Mouse (Mus musculus) liver, adult 2 months (tissue): ENCODE data around the gene Ibsp. TPM values are rescaled to one million over a fixed set of nuclear protein-coding genes. Genes with fewer than 3 reads are reported as not detected.

Experiments used
- DNase-seq: peaks from one replicate; pipeline ENCODE4 v3.0.0-alpha.2; 2011; ENCODE audit warnings: low read depth, low spot score; ENCODE audit errors: extremely low read depth
- H3K27ac ChIP-seq: fragments of 200-500 bp; replicated peaks from 2 replicates; pipeline ENCODE4 v1.5.1; 2012; ENCODE audit warnings: low read depth, mild to moderate bottlenecking, control low read depth, inconsistent platforms, low read length; ENCODE audit not compliant: insufficient read depth
- H3K27me3 ChIP-seq: fragments of 200-500 bp; 2 replicates; pipeline ENCODE4 v1.6.1; 2012; ENCODE audit warnings: mild to moderate bottlenecking, moderate library complexity, low read length, inconsistent platforms; ENCODE audit not compliant: control insufficient read depth, insufficient read depth
- H3K36me3 ChIP-seq: fragments of 200-500 bp; 2 replicates; pipeline ENCODE4 v1.6.1; 2012; ENCODE audit warnings: low read length, inconsistent platforms; ENCODE audit not compliant: control insufficient read depth, insufficient read depth
- H3K4me1 ChIP-seq: fragments of 200-500 bp; 2 replicates; pipeline ENCODE4 v1.6.1; 2011; ENCODE audit warnings: low read length; ENCODE audit not compliant: control insufficient read depth, insufficient read depth
- H3K4me3 ChIP-seq: fragments of 200-500 bp; 2 replicates; pipeline ENCODE4 v1.5.1; 2011; ENCODE audit warnings: low read depth, mild to moderate bottlenecking, control low read depth, low read length, moderate library complexity; ENCODE audit not compliant: insufficient read depth
- H3K79me2 ChIP-seq: fragments of 200-500 bp; 2 replicates; pipeline ENCODE4 v1.6.1; 2012; ENCODE audit warnings: inconsistent platforms, mild to moderate bottlenecking, low read length, moderate library complexity; ENCODE audit not compliant: control insufficient read depth, insufficient read depth
- H3K9ac ChIP-seq: fragments of 200-500 bp; 2 replicates; pipeline ENCODE4 v1.6.1; 2012; ENCODE audit warnings: low read depth, mild to moderate bottlenecking, control low read depth, inconsistent platforms, low read length
- CTCF ChIP-seq: fragments of 200-500 bp; IDR thresholded peaks from 2 replicates; pipeline ENCODE4 v1.5.1; 2011; ENCODE audit warnings: low read depth, low read length, control low read depth
- POLR2A ChIP-seq: fragments of 200-500 bp; IDR thresholded peaks from 2 replicates; pipeline ENCODE4 v1.6.1; 2011; ENCODE audit warnings: low read length, control low read depth; ENCODE audit not compliant: insufficient read depth; ENCODE audit errors: extremely low read depth
- WGBS: fragments of 180-500 bp; shearing (Covaris S2); methylation state at CpG from one replicate; pipeline ENCODE4 v1.1.7; 2018; 5-methylcytosine and 5-hydroxymethylcytosine counted together
- polyA plus RNA-seq: library from polyadenylated mRNA; depleted of rRNA; stranded (reverse); fragments of >200 nt; gene quantifications from 2 replicates; pipeline ENCODE4 v1.2.3, GENCODE M21; 2012
- total RNA-seq: library from RNA; depleted of rRNA; stranded (reverse); fragments of >200 nt; gene quantifications from 2 replicates; pipeline ENCODE4 v1.2.3, GENCODE M21; 2014

Gene Ibsp
- total and polyA plus RNA-seq, 2 experiments = not detected

DNA sequence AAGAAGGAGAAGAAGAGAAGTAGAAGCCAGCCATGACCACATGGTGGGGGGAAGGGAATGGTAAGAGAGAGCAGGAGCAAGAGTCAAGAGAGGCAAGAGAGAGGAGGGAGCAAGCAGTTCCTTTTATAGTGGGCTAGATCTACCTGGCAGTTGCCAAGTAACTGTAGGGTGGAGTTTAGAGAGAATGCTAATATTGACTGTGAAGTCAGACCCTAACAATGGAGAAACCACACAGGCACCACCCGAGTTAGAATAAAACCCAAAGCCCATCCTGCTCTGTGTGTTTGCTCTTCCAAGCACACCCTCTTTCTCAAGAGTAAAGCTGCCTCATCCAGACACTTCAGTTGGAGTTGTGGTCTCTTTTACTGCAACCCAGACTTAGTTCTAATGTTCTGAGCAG lies 15.1 kb downstream of the Ibsp start:
- no peaks in the 10 kb centered on the region for H3K36me3 ChIP-seq
- no peaks in the 10 kb centered on the region for H3K79me2 ChIP-seq
- no peak overlapping the region for H3K9ac ChIP-seq
- H3K4me1 ChIP-seq = no peaks in the 10 kb centered on the region
- no peak overlapping the region for H3K27ac ChIP-seq
- DNase-seq = no peak
- 37% methylated on average over 1 of the region's 1 CpGs for WGBS
- no peaks in the 10 kb centered on the region for H3K27me3 ChIP-seq
- no peak overlapping the region for H3K4me3 ChIP-seq
- TF ChIP-seq CTCF = no peak
- no peak for TF ChIP-seq POLR2A

DNA sequence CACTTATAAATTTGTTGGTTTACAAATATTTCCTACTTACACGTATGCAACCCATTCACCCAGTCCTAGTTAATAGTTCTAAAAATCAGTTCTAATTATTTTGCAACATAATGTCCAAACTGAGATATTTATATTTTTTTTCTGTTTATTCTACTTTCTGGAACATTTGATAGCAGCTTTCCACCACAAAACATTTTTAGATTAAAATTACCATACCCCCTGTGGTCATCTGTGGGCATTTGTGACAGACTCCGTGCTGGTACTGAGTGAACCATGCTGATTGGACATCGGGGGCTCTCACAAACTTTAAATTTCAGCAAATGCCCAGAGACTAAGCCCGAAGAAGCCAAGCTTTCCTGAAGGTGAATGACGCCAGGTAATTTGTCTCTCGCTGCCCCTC lies 26.1 kb downstream of the Ibsp start, which contains the start of gene Mepe:
Gene Mepe, plus strand, starts transcription at position 301 of the 400 bp plus-strand sequence.
- Histone ChIP-seq H3K4me1 (no peaks in the 10 kb centered on the region), H3K27ac (no peak within 1 kb of the TSS)

DNA sequence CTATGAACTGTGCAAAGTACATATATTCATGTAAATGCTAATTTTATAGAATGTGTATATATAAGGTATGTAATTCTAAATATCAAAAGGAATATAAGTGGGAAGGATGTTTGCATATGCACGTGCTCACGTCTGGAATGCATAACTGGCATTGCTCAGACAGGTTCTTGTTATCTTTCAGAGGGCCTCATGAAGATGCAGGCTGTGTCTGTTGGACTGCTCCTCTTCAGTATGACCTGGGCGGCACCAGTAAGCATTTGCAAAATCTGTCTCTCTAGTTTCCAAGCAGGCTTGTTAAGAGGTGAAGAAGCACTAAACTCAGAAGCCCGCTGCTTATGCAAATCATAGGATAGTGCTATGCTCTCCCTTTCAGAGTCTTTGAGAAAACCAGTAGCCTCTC lies 27.9 kb downstream of the Ibsp start:
- H3K9ac ChIP-seq = no peak overlapping the region
- TF ChIP-seq POLR2A (no peak), CTCF (no peak)
- 72% methylated on average over 4 of the region's 4 CpGs for WGBS
- no peak for DNase-seq
- no peaks in the 10 kb centered on the region; the same call in 1 of the 2 replicates for H3K27me3 ChIP-seq
- H3K4me1 ChIP-seq = no peaks in the 10 kb centered on the region
- no peak overlapping the region for H3K27ac ChIP-seq
- H3K79me2 ChIP-seq = no peaks in the 10 kb centered on the region; the same call in 1 of the 2 replicates
- no peak overlapping the region for H3K4me3 ChIP-seq
- no peaks in the 10 kb centered on the region for H3K36me3 ChIP-seq

More for the DNA sequence above, 26.1 kb downstream of the Ibsp start, which contains the start of gene Mepe:
- DNase-seq = no peak
- Histone ChIP-seq H3K36me3 (no peaks in the 10 kb centered on the region), H3K9ac (no peak within 1 kb of the TSS), H3K4me3 (no peak within 1 kb of the TSS), H3K27me3 (no peaks in the 10 kb centered on the region), H3K79me2 (no peaks in the 10 kb centered on the region)
- 89% methylated on average over 6 of the region's 6 CpGs for WGBS
- TF ChIP-seq POLR2A (no peak), CTCF (no peak)

- no peaks in the 10 kb centered on the region; the same call in 1 of the 2 replicates for H3K27me3 ChIP-seq
- no peak overlapping the region for H3K9ac ChIP-seq
- no peak for DNase-seq
- TF ChIP-seq POLR2A (no peak), CTCF (no peak)
- no peaks in the 10 kb centered on the region; the same call in 1 of the 2 replicates for H3K79me2 ChIP-seq
- H3K27ac ChIP-seq = no peak overlapping the region
- 77% methylated on average over 8 of the region's 8 CpGs for WGBS
- H3K4me1 ChIP-seq = no peaks in the 10 kb centered on the region
- no peak overlapping the region for H3K4me3 ChIP-seq
- no peaks in the 10 kb centered on the region for H3K36me3 ChIP-seq
Measured at GRCm38 (mm10) chr5:104327389-104327788, 28.4 kb downstream of the Ibsp start.

- H3K4me3 ChIP-seq = no peak overlapping the region
- H3K9ac ChIP-seq = no peak overlapping the region
- H3K4me1 ChIP-seq = no peaks in the 10 kb centered on the region
- DNase-seq = no peak
- H3K27me3 ChIP-seq = no peaks in the 10 kb centered on the region; the same call in 1 of the 2 replicates
- no peaks in the 10 kb centered on the region; the same call in 1 of the 2 replicates for H3K79me2 ChIP-seq
- H3K36me3 ChIP-seq = no peaks in the 10 kb centered on the region
- TF ChIP-seq POLR2A (no peak), CTCF (no peak)
- H3K27ac ChIP-seq = no peak overlapping the region
Measured at GRCm38 (mm10) chr5:104327876-104328275, 28.9 kb downstream of the Ibsp start.

- no peak overlapping the region for H3K9ac ChIP-seq
- H3K4me1 ChIP-seq = no peaks in the 10 kb centered on the region
- no peak overlapping the region for H3K4me3 ChIP-seq
- H3K79me2 ChIP-seq = no peaks in the 10 kb centered on the region; the same call in 1 of the 2 replicates
- H3K36me3 ChIP-seq = no peaks in the 10 kb centered on the region
- no peak overlapping the region for H3K27ac ChIP-seq
- no peak for TF ChIP-seq POLR2A
- no peak for TF ChIP-seq CTCF
- 83% methylated on average over 4 of the region's 4 CpGs for WGBS
- DNase-seq = no peak
- H3K27me3 ChIP-seq = no peaks in the 10 kb centered on the region; the same call in 1 of the 2 replicates
Measured at GRCm38 (mm10) chr5:104328317-104328850, 29.4 kb downstream of the Ibsp start.
